Mouse (Mus musculus) kidney, adult 2 months (tissue): ENCODE measurements around the gene Ggt5.

Source experiments
- CTCF ChIP-seq: fragments of 200-500 bp; conservative IDR thresholded peaks from 2 replicates; pipeline ENCODE4 v1.5.1; 2011; ENCODE audit warnings: low read depth, mild to moderate bottlenecking, control low read depth, low read length, moderate library complexity, mixed read lengths; ENCODE audit not compliant: insufficient read depth, insufficient read length
- POLR2A ChIP-seq: fragments of 200-500 bp; IDR thresholded peaks from one replicate; pipeline ENCODE4 v1.6.1; 2011; ENCODE audit warnings: low read depth, low read length, control low read depth

GRCm38 (mm10) chr10:75549886-75550285 is 39.3 kb upstream of the Ggt5 start:
- TF ChIP-seq POLR2A = no peak
- no peak for TF ChIP-seq CTCF
